Mouse (Mus musculus) ES-CJ7 (cell line): Measurements from ENCODE around the gene U2surp.

Experiments
- DNase-seq: peaks from one replicate; pipeline ENCODE4 v3.0.0; 2011; ENCODE audit warnings: low read depth, low spot score

U2surp gene

DNA sequence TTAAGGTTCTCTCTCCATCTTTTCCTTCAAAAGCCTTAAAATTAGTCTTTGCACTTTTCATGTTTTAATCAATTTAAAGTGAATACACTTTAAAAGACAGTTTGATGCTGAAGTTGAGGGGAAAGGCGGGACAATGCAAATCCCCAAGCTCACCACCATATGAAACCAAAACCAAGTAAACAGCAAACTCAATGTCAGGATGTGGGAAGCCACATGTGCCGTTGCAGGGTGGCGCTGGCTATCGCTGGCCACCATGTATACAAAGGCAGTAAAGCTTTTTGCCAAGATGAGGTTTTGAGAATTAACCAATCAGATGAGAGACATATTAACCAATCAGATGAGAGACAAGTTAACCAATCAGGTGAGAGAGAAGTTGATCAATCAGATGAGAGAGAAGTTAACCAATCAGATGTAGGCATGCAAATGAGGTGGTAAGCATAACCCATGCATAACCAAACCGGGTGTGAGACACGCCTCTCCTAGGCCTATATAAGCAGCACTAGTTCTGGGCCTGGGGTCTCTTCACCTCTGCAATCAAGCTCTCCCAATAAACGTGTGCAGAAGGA lies 42.7 kb downstream of the U2surp start:
- peak; percentile 28 for DNase-seq

DNA sequence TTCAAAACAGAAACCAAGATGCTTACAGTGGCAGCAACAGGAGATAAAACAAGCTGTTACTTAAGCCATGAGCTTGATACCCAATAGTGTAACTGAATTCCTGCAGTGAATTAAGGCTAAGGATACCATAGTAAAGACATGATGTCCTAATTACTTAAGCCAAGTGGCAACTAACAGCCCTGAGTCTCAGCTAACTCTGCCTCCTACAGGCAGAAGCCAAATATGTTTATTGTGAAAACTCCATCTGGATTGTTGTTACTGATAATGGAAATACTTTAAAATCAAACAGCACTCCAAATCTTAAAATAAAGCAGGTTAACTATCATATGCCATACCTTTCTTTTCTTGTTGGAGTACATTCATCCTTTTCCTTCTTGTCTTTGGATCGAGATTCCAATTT lies 47.8 kb downstream of the U2surp start:
- DNase-seq = no peak

DNA sequence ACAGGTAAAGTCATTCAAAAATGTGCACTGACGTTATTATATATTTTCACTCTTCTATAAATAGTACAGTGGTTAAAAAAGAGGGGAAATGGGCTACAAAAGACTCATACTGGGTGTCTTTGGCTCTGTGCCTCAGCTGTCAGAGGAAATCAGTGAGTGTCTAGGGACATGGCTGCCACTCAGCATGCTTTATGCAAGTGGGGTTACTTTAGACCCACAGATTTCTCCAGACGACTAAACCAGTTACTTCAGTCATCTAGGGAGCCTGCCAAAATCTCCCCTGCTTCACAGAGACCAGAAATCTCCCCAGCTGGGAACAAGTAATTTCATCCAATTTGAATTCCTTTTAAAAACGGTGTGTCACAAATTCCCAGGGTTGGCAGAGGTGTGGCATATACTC lies 59.9 kb downstream of the U2surp start:
- DNase-seq = no peak

DNA sequence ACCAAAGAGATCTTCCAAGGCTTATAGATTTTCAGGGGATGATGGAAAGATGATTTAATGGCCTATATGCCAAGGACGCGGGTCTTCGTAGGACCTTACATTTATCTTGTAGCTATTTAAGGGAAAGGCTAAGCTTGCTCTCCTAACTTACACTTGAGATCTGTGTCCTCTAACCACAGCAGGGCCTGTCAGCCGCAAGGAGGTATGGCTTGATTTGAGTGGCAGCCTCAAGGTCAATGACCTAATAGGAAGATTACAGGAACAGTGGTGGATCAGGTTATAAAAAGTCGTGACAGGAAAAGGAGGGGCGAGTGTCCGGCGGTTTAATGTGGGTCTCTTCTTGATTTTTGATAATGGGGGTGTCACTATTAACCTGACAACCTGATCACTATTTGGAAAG lies 61.2 kb downstream of the U2surp start:
- no peak for DNase-seq

DNA sequence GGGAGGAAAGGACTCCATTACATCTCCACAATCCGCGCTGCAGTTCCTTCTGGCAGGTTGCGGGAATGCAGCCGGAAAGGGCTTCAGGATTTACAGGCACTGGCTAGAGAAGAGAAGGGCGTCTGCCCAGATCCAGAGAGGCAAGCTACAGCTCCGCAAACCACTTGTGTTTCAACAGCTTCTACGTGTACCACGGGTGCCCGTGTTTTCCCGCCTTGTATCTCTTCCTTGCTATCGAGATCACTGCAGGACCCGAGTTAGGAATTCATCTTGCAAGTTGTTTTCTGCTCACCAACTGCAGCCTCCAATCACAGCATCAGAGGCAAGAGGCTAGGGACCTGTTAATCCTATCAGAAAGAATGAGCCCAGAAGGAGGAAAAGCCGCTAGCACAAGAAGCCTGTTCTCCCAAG lies 69.5 kb downstream of the U2surp start:
- DNase-seq = peak; percentile 28

DNA sequence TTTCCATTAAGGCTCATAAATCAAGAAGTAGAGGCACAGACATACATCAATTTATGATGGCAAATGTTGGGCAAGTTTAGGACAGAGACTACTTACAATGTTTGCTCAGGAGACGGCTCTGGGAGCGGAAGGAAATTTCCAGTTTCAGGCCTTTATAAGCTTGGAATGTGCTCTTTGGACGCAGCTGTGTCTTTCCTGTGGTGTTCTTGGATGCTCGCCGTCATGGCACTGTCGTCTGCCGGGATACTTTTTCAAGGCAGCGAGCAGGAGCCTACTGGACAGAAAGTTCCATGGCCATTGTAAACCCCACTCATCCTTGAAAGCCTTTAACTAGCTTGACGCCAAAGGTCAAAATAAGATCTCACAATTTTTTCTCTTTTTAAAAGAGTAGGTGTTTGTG lies 73.9 kb downstream of the U2surp start:
- DNase-seq = no peak

DNA sequence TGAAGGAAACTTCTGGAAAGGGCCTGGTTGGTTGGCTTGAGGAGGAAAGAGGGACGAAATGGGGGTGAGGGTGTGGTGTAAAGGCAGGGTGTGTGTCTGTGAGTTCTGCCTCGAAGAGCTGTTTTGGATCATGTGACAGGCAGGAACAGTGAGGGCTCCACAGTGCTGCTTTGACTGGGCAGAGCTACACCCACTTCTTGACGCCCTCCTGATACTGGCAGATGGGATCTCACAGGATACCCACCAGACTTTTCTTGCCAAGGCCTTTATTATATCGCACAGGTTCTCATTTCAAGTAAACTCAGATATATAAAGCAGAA lies 75.5 kb downstream of the U2surp start:
- no peak for DNase-seq

DNA sequence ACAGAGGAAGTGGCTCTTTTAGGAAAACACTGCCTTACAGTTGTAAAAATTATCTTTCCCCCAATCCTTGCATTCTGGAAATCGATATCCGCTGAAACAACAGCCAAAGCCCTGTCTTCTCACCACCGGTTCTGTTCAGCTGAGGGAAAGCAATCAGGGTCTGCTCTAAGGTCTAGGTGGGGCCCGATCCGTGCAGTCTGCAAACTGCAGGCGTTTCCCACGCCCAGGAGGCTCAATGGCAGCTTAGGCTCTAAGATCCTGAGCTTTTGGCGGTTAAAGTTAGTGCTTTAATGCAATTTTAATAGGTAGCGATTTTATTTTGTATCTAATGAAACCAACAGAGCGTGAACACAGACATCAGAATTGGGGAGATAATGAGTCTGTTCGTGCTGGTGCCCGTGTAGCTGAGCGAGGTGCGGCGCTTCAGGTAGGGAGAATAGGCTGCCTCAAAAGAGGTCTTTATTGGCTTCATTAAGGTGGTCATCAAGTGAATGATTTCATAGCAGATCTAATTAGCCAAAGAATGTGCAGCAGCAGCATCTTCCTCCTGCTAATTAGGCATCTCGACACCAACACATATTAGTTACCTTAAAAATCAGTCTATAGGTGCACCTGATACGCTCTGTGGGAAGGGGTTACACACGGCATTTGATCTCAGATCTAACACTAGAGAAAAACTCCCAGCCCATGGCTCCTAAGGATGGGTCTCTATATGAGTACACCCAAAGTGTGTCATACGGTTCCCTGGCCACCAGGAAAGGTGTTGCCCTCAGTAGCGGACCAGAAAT lies 76.1 kb downstream of the U2surp start:
- DNase-seq = no peak

DNA sequence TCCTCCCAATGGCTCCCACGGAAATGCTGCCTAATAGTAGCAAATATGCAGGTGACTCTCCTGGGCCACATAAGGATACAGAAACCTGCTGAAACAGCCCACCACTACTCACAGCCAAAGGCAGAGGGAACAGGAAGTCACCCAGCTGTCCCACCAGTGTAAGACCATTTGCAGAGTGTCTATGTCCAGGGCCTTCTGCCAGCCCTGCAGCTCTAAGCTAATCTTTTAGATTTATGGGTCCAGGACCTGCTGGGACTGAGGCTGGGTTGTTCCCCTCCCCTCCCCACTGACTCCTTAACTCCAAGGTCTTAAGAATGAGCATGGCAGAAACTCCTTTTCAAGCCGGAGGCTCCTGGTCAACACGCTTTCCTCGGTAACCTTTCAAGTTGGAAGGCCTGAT lies 83.5 kb downstream of the U2surp start:
- no peak for DNase-seq

DNA sequence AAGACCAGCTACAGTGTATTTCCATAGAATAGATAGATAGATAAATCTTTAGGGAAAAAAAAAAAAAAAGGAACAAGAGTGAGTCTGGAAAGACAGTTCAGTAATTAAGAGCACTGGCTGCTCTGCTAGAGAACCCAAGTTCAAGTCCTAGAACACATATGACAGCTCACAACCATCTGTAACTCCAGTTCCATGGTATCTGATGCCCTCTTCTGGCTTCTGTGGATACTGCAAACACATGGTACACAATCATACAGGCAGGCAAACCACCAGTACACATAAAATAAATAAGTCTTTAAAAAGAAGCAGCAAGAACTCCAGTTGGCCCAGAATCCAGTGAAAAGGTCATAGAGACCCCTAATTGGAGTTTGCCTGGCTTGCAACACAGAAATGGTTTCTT lies 97.9 kb downstream of the U2surp start:
- DNase-seq = peak; percentile 43

DNA sequence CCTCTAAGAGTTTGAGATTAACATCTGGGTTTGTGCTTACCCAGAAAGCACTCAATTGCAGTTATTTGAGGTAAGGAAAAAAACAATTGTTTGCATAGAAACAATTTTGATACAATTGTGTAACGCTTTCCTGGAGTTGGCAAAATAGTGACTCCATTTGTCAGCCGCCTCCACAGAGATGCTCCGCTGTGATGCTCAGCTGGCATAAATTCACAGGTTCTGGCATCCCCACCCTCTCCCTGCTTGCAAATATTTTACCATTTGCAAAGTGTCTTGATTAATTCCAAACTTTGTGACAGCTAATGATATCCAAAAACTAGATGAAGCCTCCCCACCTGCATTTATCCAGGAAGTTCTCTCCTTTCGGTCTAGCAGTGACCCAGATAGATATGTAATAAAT lies 99.7 kb downstream of the U2surp start:
- DNase-seq = no peak

DNA sequence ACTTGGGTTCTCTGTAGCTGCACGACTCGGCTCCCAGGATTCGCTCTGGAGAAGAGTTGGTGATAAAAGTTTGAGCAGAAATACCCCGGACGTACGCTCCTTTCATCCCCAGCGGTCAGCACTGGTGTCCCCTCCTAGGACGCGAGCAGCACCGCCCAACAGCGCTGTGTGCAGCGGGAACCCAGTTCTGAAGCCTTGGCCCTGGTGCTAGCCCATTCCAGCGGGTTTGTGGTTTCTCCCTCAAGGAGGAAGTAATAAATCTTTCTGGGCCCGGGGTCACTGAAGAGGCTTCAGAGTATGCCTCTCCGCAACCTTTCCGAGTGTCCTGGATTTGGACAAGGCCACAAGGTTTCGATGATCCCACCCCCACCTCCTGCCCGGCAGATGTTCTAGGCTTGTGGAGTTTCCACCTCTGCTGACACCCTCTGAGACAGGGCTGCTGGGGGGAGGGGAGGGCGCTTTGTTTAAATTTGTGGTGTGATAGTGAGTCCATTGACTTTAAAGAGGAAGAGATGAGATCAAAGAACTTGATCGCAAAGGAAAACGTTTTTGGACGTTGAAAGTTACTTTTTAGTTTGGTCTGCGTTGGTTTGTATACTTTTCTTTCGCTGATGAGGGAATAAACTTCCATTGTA lies 104.1 kb downstream of the U2surp start:
- peak; percentile 42 for DNase-seq
